Mouse (Mus musculus): ENCODE data around the gene Rbm18. TPM values are rescaled to one million over a fixed set of nuclear protein-coding genes. Genes with fewer than 3 reads are reported as not detected.
"Not testable (repeated sequence)": the region's sequence is repeated elsewhere in the genome, so short reads cannot be mapped to it uniquely, and the experiment has no call there.

Gene Rbm18
- polyA plus RNA-seq (2015; fragmentation: Nextera tagmentation; extraction: Ambion mirVana) = 45.4 and 49.3 TPM in 2 replicates

GRCm38 (mm10) chr2:36136300-36136941, at the start of gene Rbm18, which contains the start of gene Mrrf:
TSS of gene Rbm18 (minus strand) at chr2:36136773.
TSS of gene Mrrf (plus strand) at chr2:36136389.
- Histone ChIP-seq H3K36me3 (ENCODE audit: control insufficient read depth, insufficient read depth, low read length) (peaks cover 7% of the 10 kb centered on the region), H3K4me1 (ENCODE audit: control insufficient read depth, insufficient read depth, low read length) (peaks cover 11% of the 10 kb centered on the region), H3K27ac (ENCODE audit: low read length) (peak within 1 kb of the TSS; percentile 92), H3K9me3 (ENCODE audit: control insufficient read depth, low read length) (no peaks in the 10 kb centered on the region), H3K4me2 (ENCODE audit: low read depth, low read length) (peak within 1 kb of the TSS; percentile 78), H3K27me3 (replicated peaks; ENCODE audit: control insufficient read depth, insufficient read depth, low read length) (no peaks in the 10 kb centered on the region), H3K9ac (ENCODE audit: low read depth, low read length) (peak within 1 kb of the TSS; percentile 91), H3K4me3 (ENCODE audit: low read length) (peak within 1 kb of the TSS; percentile 88)
- ATAC-seq = peak; percentile 98
- under 1% methylated on average over 50 of the region's 50 CpGs for WGBS

- H3K4me3 ChIP-seq (ENCODE audit: low read length) = no peak overlapping the region
- H3K4me2 ChIP-seq (ENCODE audit: low read depth, low read length) = no peak overlapping the region
- peaks cover 8% of the 10 kb centered on the region; the same call in 1 of the 2 replicates for H3K4me1 ChIP-seq (ENCODE audit: control insufficient read depth, insufficient read depth, low read length)
- 59% methylated on average over 6 of the region's 6 CpGs for WGBS
- H3K36me3 ChIP-seq (ENCODE audit: control insufficient read depth, insufficient read depth, low read length) = no peaks in the 10 kb centered on the region
- no peaks in the 10 kb centered on the region for H3K9me3 ChIP-seq (ENCODE audit: control insufficient read depth, low read length)
- H3K27me3 ChIP-seq (replicated peaks; ENCODE audit: control insufficient read depth, insufficient read depth, low read length) = no peaks in the 10 kb centered on the region
- H3K9ac ChIP-seq (ENCODE audit: low read depth, low read length) = no peak overlapping the region; the same call in 1 of the 2 replicates
- H3K27ac ChIP-seq (ENCODE audit: low read length) = peak overlapping the region; percentile 53; the same call in 1 of the 2 replicates
- ATAC-seq = no peak
These were observed 48.3 kb upstream of the Rbm18 start for GRCm38 (mm10) chr2:36184876-36185275.

GRCm38 (mm10) chr2:36184192-36184591, 47.6 kb upstream of the Rbm18 start:
- no peak overlapping the region for H3K4me3 ChIP-seq (ENCODE audit: low read length)
- no peak overlapping the region for H3K4me2 ChIP-seq (ENCODE audit: low read depth, low read length)
- no peaks in the 10 kb centered on the region for H3K27me3 ChIP-seq (replicated peaks; ENCODE audit: control insufficient read depth, insufficient read depth, low read length)
- peaks cover 8% of the 10 kb centered on the region; the same call in 1 of the 2 replicates for H3K4me1 ChIP-seq (ENCODE audit: control insufficient read depth, insufficient read depth, low read length)
- H3K9ac ChIP-seq (ENCODE audit: low read depth, low read length) = no peak overlapping the region
- no peaks in the 10 kb centered on the region for H3K9me3 ChIP-seq (ENCODE audit: control insufficient read depth, low read length)
- ATAC-seq = peak; percentile 80
- H3K27ac ChIP-seq (ENCODE audit: low read length) = no peak overlapping the region
- 90% methylated on average over 2 of the region's 2 CpGs for WGBS
- H3K36me3 ChIP-seq (ENCODE audit: control insufficient read depth, insufficient read depth, low read length) = no peaks in the 10 kb centered on the region

GRCm38 (mm10) chr2:36183278-36183677, 46.7 kb upstream of the Rbm18 start:
- H3K9me3 ChIP-seq (ENCODE audit: control insufficient read depth, low read length) = no peaks in the 10 kb centered on the region
- no peak overlapping the region for H3K9ac ChIP-seq (ENCODE audit: low read depth, low read length)
- no peaks in the 10 kb centered on the region for H3K27me3 ChIP-seq (replicated peaks; ENCODE audit: control insufficient read depth, insufficient read depth, low read length)
- peak; percentile 26; the same call in 1 of the 2 replicates for ATAC-seq
- WGBS = 61% methylated on average over 2 of the region's 2 CpGs
- H3K4me1 ChIP-seq (ENCODE audit: control insufficient read depth, insufficient read depth, low read length) = peaks cover 8% of the 10 kb centered on the region; the same call in 1 of the 2 replicates
- no peaks in the 10 kb centered on the region for H3K36me3 ChIP-seq (ENCODE audit: control insufficient read depth, insufficient read depth, low read length)
- H3K27ac ChIP-seq (ENCODE audit: low read length) = no peak overlapping the region
- H3K4me3 ChIP-seq (ENCODE audit: low read length) = no peak overlapping the region
- no peak overlapping the region for H3K4me2 ChIP-seq (ENCODE audit: low read depth, low read length)

GRCm38 (mm10) chr2:36181587-36182368, 45.2 kb upstream of the Rbm18 start:
- not testable (repeated sequence) for H3K9ac ChIP-seq (ENCODE audit: low read depth, low read length); ATAC-seq; H3K9me3 ChIP-seq (ENCODE audit: control insufficient read depth, low read length); H3K4me1 ChIP-seq (ENCODE audit: control insufficient read depth, insufficient read depth, low read length); H3K27me3 ChIP-seq (replicated peaks; ENCODE audit: control insufficient read depth, insufficient read depth, low read length); H3K4me2 ChIP-seq (ENCODE audit: low read depth, low read length); H3K27ac ChIP-seq (ENCODE audit: low read length); H3K36me3 ChIP-seq (ENCODE audit: control insufficient read depth, insufficient read depth, low read length); H3K4me3 ChIP-seq (ENCODE audit: low read length)
- 80% methylated on average over 4 of the region's 4 CpGs for WGBS

GRCm38 (mm10) chr2:36179487-36179886, 42.9 kb upstream of the Rbm18 start:
- Histone ChIP-seq H3K27ac (ENCODE audit: low read length) (no peak overlapping the region), H3K4me2 (ENCODE audit: low read depth, low read length) (no peak overlapping the region), H3K9me3 (ENCODE audit: control insufficient read depth, low read length) (no peaks in the 10 kb centered on the region), H3K36me3 (ENCODE audit: control insufficient read depth, insufficient read depth, low read length) (no peaks in the 10 kb centered on the region), H3K4me1 (ENCODE audit: control insufficient read depth, insufficient read depth, low read length) (peaks cover 8% of the 10 kb centered on the region; the same call in 1 of the 2 replicates), H3K27me3 (replicated peaks; ENCODE audit: control insufficient read depth, insufficient read depth, low read length) (no peaks in the 10 kb centered on the region), H3K4me3 (ENCODE audit: low read length) (no peak overlapping the region), H3K9ac (ENCODE audit: low read depth, low read length) (no peak overlapping the region)
- 74% methylated on average over 3 of the region's 3 CpGs for WGBS
- no peak for ATAC-seq

- H3K9ac ChIP-seq (ENCODE audit: low read depth, low read length) = no peak overlapping the region
- no peak overlapping the region for H3K4me3 ChIP-seq (ENCODE audit: low read length)
- no peak for ATAC-seq
- no peaks in the 10 kb centered on the region for H3K9me3 ChIP-seq (ENCODE audit: control insufficient read depth, low read length)
- H3K4me2 ChIP-seq (ENCODE audit: low read depth, low read length) = no peak overlapping the region
- no peak overlapping the region for H3K27ac ChIP-seq (ENCODE audit: low read length)
- 77% methylated on average over 3 of the region's 3 CpGs for WGBS
- no peaks in the 10 kb centered on the region for H3K36me3 ChIP-seq (ENCODE audit: control insufficient read depth, insufficient read depth, low read length)
- H3K27me3 ChIP-seq (replicated peaks; ENCODE audit: control insufficient read depth, insufficient read depth, low read length) = no peaks in the 10 kb centered on the region
- no peaks in the 10 kb centered on the region for H3K4me1 ChIP-seq (ENCODE audit: control insufficient read depth, insufficient read depth, low read length)
These were observed 36.0 kb upstream of the Rbm18 start for GRCm38 (mm10) chr2:36172574-36172973.

GRCm38 (mm10) chr2:36172136-36172535, 35.6 kb upstream of the Rbm18 start:
- Histone ChIP-seq H3K36me3 (ENCODE audit: control insufficient read depth, insufficient read depth, low read length) (no peaks in the 10 kb centered on the region), H3K9ac (ENCODE audit: low read depth, low read length) (no peak overlapping the region), H3K27ac (ENCODE audit: low read length) (no peak overlapping the region), H3K9me3 (ENCODE audit: control insufficient read depth, low read length) (no peaks in the 10 kb centered on the region), H3K4me1 (ENCODE audit: control insufficient read depth, insufficient read depth, low read length) (no peaks in the 10 kb centered on the region), H3K4me3 (ENCODE audit: low read length) (no peak overlapping the region), H3K4me2 (ENCODE audit: low read depth, low read length) (no peak overlapping the region), H3K27me3 (replicated peaks; ENCODE audit: control insufficient read depth, insufficient read depth, low read length) (no peaks in the 10 kb centered on the region)
- ATAC-seq = no peak
- WGBS = 69% methylated on average over 4 of the region's 4 CpGs

- WGBS = 77% methylated on average over 4 of the region's 4 CpGs
- no peaks in the 10 kb centered on the region for H3K4me1 ChIP-seq (ENCODE audit: control insufficient read depth, insufficient read depth, low read length)
- no peaks in the 10 kb centered on the region for H3K36me3 ChIP-seq (ENCODE audit: control insufficient read depth, insufficient read depth, low read length)
- H3K27ac ChIP-seq (ENCODE audit: low read length) = no peak overlapping the region
- no peaks in the 10 kb centered on the region for H3K27me3 ChIP-seq (replicated peaks; ENCODE audit: control insufficient read depth, insufficient read depth, low read length)
- ATAC-seq = no peak
- H3K4me3 ChIP-seq (ENCODE audit: low read length) = no peak overlapping the region
- no peaks in the 10 kb centered on the region for H3K9me3 ChIP-seq (ENCODE audit: control insufficient read depth, low read length)
- no peak overlapping the region for H3K9ac ChIP-seq (ENCODE audit: low read depth, low read length)
- H3K4me2 ChIP-seq (ENCODE audit: low read depth, low read length) = no peak overlapping the region
These were observed 32.6 kb upstream of the Rbm18 start for GRCm38 (mm10) chr2:36169176-36169575.

Data from intestine, embryonic 16.5 days (tissue).